Mouse (Mus musculus): ENCODE measurements around the gene Vmn2r27. TPM values are rescaled to one million over a fixed set of nuclear protein-coding genes. Genes with fewer than 3 reads are reported as not detected.

Gene Vmn2r27
- total RNA-seq (2014; rRNA removed) (not detected in 2 replicates), polyA plus RNA-seq (2015; fragmentation: Nextera tagmentation; extraction: Ambion mirVana) (not detected in 2 replicates)

- no peak for TF ChIP-seq CTCF (IDR thresholded peaks at IDR 0.05; ENCODE audit: low read depth)
- Histone ChIP-seq H3K4me3 (ENCODE audit: low read depth, low read length) (no peak within 1 kb of the TSS), H3K4me2 (ENCODE audit: low read depth) (no peak within 1 kb of the TSS), H3K9me3 (ENCODE audit: low read length) (no peaks in the 10 kb centered on the region), H3K36me3 (ENCODE audit: insufficient read depth) (no peaks in the 10 kb centered on the region), H3K9ac (no peak within 1 kb of the TSS), H3K27ac (ENCODE audit: low read depth, low read length) (no peak within 1 kb of the TSS), H3K4me1 (ENCODE audit: insufficient read depth) (no peaks in the 10 kb centered on the region), H3K27me3 (ENCODE audit: insufficient read depth, low read length) (no peaks in the 10 kb centered on the region)
- ATAC-seq (no peak), DNase-seq (no peak)
- 86% methylated on average over 1 of the region's 1 CpGs for WGBS
Measured at GRCm38 (mm10) chr6:124231756-124232155, at the start of gene Vmn2r27. Vmn2r27 (minus strand) TSS chr6:124231856.

GRCm38 (mm10) chr6:124278291-124278690, 46.6 kb upstream of the Vmn2r27 start:
- DNase-seq (no peak), ATAC-seq (no peak)
- Histone ChIP-seq H3K9ac (no peak overlapping the region), H3K27ac (ENCODE audit: low read depth, low read length) (no peak overlapping the region), H3K36me3 (ENCODE audit: insufficient read depth) (no peaks in the 10 kb centered on the region), H3K4me2 (ENCODE audit: low read depth) (no peak overlapping the region), H3K9me3 (ENCODE audit: low read length) (no peaks in the 10 kb centered on the region), H3K4me3 (ENCODE audit: low read depth, low read length) (no peak overlapping the region), H3K27me3 (ENCODE audit: insufficient read depth, low read length) (no peaks in the 10 kb centered on the region), H3K4me1 (ENCODE audit: insufficient read depth) (no peaks in the 10 kb centered on the region)
- WGBS: 82% methylated on average over 5 of the region's 5 CpGs
- no peak for TF ChIP-seq CTCF (IDR thresholded peaks at IDR 0.05; ENCODE audit: low read depth)

GRCm38 (mm10) chr6:124277641-124278040, 46.0 kb upstream of the Vmn2r27 start:
- ATAC-seq: no peak
- 82% methylated on average over 5 of the region's 5 CpGs for WGBS

GRCm38 (mm10) chr6:124273231-124273880, 41.7 kb upstream of the Vmn2r27 start:
- H3K27me3 ChIP-seq (ENCODE audit: insufficient read depth, low read length): no peaks in the 10 kb centered on the region
- H3K36me3 ChIP-seq (ENCODE audit: insufficient read depth): no peaks in the 10 kb centered on the region
- WGBS: 70% methylated on average over 5 of the region's 5 CpGs
- DNase-seq (no peak), ATAC-seq (no peak)
- H3K27ac ChIP-seq (ENCODE audit: low read depth, low read length): no peak overlapping the region
- H3K9me3 ChIP-seq (ENCODE audit: low read length): no peaks in the 10 kb centered on the region
- H3K4me3 ChIP-seq (ENCODE audit: low read depth, low read length): no peak overlapping the region
- TF ChIP-seq CTCF (IDR thresholded peaks at IDR 0.05; ENCODE audit: low read depth): no peak
- no peaks in the 10 kb centered on the region for H3K4me1 ChIP-seq (ENCODE audit: insufficient read depth)
- H3K9ac ChIP-seq: no peak overlapping the region
- no peak overlapping the region for H3K4me2 ChIP-seq (ENCODE audit: low read depth)

More at GRCm38 (mm10) chr6:124277641-124278040, 46.0 kb upstream of the Vmn2r27 start:
- DNase-seq: no peak
- Histone ChIP-seq H3K36me3 (ENCODE audit: insufficient read depth) (no peaks in the 10 kb centered on the region), H3K27me3 (ENCODE audit: insufficient read depth, low read length) (no peaks in the 10 kb centered on the region), H3K9ac (no peak overlapping the region), H3K4me2 (ENCODE audit: low read depth) (no peak overlapping the region), H3K9me3 (ENCODE audit: low read length) (no peaks in the 10 kb centered on the region), H3K4me3 (ENCODE audit: low read depth, low read length) (no peak overlapping the region), H3K27ac (ENCODE audit: low read depth, low read length) (no peak overlapping the region), H3K4me1 (ENCODE audit: insufficient read depth) (no peaks in the 10 kb centered on the region)
- TF ChIP-seq CTCF (IDR thresholded peaks at IDR 0.05; ENCODE audit: low read depth): no peak

- no peaks in the 10 kb centered on the region for H3K36me3 ChIP-seq (ENCODE audit: insufficient read depth)
- H3K27me3 ChIP-seq (ENCODE audit: insufficient read depth, low read length): no peaks in the 10 kb centered on the region
- H3K4me1 ChIP-seq (ENCODE audit: insufficient read depth): no peaks in the 10 kb centered on the region
- no peaks in the 10 kb centered on the region for H3K9me3 ChIP-seq (ENCODE audit: low read length)
- H3K27ac ChIP-seq (ENCODE audit: low read depth, low read length): no peak overlapping the region
- ATAC-seq (peak; percentile 66), DNase-seq (peak; percentile 69)
- WGBS: under 1% methylated on average over 3 of the region's 3 CpGs
- peak; percentile 77 for TF ChIP-seq CTCF (IDR thresholded peaks at IDR 0.05; ENCODE audit: low read depth)
- no peak overlapping the region for H3K9ac ChIP-seq
- no peak overlapping the region for H3K4me2 ChIP-seq (ENCODE audit: low read depth)
- H3K4me3 ChIP-seq (ENCODE audit: low read depth, low read length): no peak overlapping the region
Measured at GRCm38 (mm10) chr6:124262696-124263095, 31.0 kb upstream of the Vmn2r27 start.

- peak; percentile 90 for ATAC-seq
- Histone ChIP-seq H3K27me3 (ENCODE audit: insufficient read depth, low read length) (no peaks in the 10 kb centered on the region), H3K36me3 (ENCODE audit: insufficient read depth) (no peaks in the 10 kb centered on the region), H3K4me1 (ENCODE audit: insufficient read depth) (no peaks in the 10 kb centered on the region), H3K4me3 (ENCODE audit: low read depth, low read length) (no peak overlapping the region), H3K27ac (ENCODE audit: low read depth, low read length) (no peak overlapping the region), H3K9ac (no peak overlapping the region), H3K9me3 (ENCODE audit: low read length) (no peaks in the 10 kb centered on the region), H3K4me2 (ENCODE audit: low read depth) (no peak overlapping the region)
- 28% methylated on average over 10 of the region's 14 CpGs for WGBS
- TF ChIP-seq CTCF (IDR thresholded peaks at IDR 0.05; ENCODE audit: low read depth): peak; percentile 91
- peak; percentile 88 for DNase-seq
Measured at GRCm38 (mm10) chr6:124260198-124260931, 28.7 kb upstream of the Vmn2r27 start.

Measured in forebrain, postnatal 0 days (tissue).